Mouse (Mus musculus) megakaryocyte, embryonic 14.5 days (primary cell): ENCODE results near the gene Sytl4.

Experiments
- FLI1 ChIP-seq: IDR thresholded peaks from 2 replicates; pipeline ENCODE4 v1.6.1; 2012; ENCODE audit warnings: low read length, inconsistent platforms, mixed read lengths
- GATA1 ChIP-seq: IDR thresholded peaks from 3 replicates; pipeline ENCODE4 v1.6.1; 2012; ENCODE audit warnings: mixed read lengths, low read length, inconsistent platforms, borderline replicate concordance

- TF ChIP-seq GATA1: no peak
- TF ChIP-seq FLI1: no peak
Observed at GRCm38 (mm10) chrX:133926760-133927159, 54.9 kb downstream of the Sytl4 start.
